Mouse (Mus musculus): ENCODE results near the gene Ap5b1.

Gene Ap5b1

GRCm38 (mm10) chr19:5567534-5568469 lies at the start of gene Ap5b1:
TSS of gene Ap5b1 (plus strand) at chr19:5568025.
- DNase-seq: peak; percentile 93

GRCm38 (mm10) chr19:5518721-5519120 lies 49.1 kb upstream of the Ap5b1 start:
- DNase-seq: no peak

- no peak for DNase-seq
Measured at GRCm38 (mm10) chr19:5525204-5525603, 42.6 kb upstream of the Ap5b1 start.

DNA sequence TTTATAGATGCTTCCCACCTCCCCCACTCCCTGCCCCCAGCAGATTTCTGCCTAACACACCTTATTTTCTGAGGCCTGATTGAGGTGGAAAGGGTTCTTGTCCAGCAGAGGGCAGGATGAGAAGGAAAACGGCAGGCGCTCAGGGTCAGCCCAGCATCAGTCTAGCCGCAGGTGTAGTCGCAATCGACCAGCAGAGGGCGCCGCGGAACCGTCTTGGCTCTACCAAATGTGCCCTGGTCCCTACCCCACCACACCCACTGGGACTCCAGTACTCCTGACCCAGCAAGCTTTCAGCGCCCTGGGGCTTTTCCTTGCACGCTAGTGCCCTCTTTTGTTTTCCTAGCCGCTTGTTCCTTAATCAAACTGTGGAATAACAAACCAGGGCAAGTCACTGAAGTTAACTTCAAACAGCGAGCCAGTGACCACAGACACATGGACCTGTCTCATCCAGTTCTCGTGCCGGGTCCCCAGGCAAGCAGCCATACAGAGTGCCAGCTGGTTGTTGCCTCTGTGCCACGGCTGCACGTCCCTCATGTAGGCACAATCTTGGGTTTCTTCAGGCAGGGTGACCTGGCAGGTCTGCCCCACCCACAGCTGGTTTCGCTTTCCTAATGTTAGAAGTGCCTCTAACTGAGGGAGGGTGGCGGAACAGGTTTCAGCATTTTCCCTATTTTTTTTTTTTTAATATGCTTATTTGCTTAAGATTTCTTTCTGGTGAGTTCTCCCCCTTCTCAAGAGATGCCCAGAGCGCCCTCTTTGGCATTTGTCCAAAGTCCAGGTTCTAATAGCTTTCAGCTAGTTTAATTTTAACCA lies 38.3 kb upstream of the Ap5b1 start:
- DNase-seq: peak; percentile 96

GRCm38 (mm10) chr19:5530138-5530524 lies 37.7 kb upstream of the Ap5b1 start:
- no peak for DNase-seq

- DNase-seq: no peak
Measured at GRCm38 (mm10) chr19:5532520-5532919, 35.3 kb upstream of the Ap5b1 start.

- DNase-seq: no peak
Measured at GRCm38 (mm10) chr19:5538786-5539185, 29.0 kb upstream of the Ap5b1 start.

- no peak for DNase-seq
Measured at GRCm38 (mm10) chr19:5543362-5543761, 24.5 kb upstream of the Ap5b1 start.

DNA sequence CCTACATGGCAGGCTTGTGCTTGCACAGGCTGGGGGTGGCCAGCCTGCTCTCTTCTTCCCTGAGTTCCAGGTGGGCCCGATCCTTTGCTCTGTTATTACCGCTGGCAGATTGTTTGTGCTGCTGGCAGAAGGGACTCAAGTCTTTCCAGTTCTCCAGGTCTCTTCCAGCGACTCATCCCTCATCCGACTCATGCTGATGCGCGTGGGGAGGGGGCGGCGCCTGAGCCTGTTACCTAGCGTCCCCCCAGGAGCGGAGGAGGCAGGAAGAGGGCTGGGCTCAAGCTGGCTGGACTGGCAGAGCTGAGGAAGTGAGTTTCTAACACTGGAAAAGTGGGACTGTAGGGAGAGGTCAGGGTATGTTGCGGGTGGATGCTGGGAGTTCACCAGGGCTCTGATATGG lies 23.8 kb upstream of the Ap5b1 start:
- DNase-seq: no peak

DNA sequence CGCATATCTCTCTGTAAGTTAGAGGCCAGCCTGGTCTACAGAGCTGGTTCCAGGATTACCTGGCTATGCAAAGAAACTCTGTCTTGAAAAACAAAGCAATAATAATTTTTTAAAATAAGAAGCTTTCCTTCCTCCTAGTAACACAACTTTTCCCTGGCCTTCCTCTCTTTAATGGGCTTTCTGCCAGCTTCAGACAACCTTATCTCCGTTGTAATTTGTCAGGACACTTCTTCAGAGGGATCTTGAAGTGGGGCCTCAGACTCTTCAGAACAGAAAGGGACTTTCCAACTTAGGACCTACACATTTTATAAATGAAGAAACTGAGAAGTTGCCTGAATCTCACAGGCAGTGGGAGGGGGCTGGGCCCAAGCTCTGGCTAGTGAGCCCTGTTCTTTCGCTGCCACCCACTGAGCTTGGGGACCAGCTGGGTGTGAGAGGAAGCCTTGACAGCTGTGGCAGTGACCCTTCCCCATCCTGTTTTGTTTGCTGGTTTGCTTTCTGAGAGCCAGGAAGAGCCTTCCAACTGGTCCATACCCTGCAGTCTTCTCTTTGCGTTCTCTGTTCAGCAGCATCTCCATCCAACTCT lies 20.3 kb upstream of the Ap5b1 start:
- DNase-seq: no peak

DNA sequence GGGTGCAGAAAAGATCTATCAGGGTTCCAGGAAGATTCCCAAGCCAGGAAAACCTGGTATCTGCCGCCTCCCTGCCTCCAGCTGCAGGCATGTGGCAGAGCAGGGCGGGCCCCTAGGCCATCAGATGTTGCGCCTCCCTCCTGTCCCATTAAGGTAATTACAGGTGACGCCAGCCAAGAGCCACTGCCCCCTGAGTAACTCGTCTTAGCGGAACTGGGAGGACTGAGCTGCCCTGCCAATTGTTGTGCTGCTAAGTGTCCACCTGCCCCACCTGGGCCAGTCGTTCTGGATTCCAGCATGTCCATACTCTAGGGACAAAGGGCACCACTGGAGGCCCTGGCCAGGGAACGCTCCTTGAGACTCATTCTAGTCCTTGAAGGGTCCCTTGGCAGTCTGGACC lies 14.0 kb upstream of the Ap5b1 start:
- DNase-seq: peak; percentile 65

DNA sequence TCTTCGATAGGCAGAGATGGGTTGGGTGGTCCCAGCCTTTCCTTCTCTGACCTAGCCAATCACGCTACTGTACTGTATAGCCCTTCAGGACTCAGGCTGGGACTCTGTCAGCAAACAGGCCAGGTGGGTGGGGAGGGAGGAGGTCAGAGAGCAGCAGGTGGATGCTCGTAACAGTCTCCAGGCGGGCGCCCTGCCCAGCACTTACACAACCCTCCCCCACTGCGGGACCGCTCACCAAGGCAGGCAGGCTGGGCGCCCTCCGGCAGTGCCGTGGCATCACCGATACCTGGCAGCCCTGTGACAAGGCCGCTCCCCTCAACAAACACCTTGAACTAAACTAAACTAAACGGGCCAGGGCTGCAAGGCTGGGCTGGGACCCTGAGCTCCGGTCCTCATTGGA lies 13.6 kb upstream of the Ap5b1 start:
- DNase-seq: peak; percentile 80

DNA sequence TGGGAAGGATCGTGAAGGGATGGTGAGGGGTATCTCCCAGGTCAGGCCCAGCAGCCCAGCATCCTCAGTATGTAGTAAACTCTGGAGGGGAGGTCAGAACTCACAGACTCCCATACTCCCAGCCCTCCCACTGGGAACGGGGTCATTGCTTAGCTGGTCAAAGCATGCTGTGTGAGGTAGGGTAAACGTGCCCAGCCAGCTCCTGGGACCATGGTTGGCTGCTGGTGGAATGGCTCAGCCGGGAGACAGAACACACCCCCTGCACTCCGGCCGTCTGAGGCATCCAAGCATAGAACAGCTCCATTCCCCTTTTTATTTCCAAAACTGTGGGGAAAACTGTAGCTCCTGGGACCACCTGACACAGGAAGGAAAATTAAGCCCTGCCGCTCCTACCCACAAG lies 9.7 kb upstream of the Ap5b1 start:
- DNase-seq: peak; percentile 77

DNA sequence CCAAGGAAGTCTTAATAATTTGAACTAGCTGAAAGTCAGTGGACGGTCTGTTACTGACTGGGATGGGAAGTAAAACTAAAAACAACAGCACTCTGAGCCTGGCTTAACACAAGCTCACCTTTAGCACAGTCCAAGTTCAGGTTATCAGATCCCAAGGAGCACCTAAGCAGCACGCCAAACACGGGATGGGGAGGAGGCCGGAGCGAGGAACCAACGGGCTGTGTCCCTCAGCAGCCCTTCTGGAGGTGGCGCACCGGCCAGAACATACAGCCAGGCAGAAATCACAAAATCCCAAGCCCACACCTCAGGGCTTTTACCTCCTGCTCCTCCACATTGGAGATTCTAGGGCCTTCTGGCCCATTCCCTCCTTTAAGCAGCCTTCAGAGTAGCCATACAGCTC lies 9.1 kb upstream of the Ap5b1 start:
- no peak for DNase-seq

GRCm38 (mm10) chr19:5559229-5559628 lies 8.6 kb upstream of the Ap5b1 start:
- DNase-seq: peak; percentile 72

DNA sequence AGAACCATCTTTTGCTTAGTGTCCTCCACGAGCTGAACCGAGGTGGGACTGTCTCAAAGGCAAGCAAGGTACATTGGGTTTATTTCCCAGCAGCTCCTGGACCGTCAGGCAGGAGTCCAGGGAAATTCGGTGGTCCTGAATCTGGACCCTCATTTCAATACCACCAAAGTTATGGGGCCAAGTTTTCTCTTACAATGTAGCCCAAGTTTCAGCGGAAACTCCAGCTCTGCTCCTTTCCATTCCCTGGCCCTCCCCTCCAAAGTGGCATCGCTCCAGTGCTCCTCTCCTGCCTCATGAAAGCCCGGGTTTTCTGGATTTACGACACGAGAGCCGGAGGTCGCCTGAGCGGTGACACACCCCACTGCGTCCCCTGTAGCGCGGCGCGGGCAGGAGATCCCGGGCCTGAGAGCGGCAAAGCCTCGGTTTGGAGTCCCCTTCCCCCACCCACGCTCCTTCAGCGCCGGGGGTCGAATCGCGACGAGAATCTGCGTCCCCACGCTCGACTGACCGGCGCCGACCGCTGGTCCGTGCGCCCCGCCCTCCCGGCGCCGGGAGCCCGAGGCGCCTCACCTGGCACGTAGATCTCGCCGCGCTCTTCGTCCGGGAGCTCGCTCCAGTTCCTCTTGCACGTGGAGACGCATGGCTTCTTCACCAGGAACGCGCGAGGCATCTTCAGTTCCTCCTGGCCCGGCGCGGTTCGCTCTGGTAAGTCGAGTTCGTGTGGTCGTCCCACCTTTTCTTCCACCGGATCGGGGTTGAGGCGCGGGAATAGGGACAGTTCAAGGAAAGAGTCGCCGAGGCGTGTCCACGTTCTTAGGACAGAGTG lies 8.0 kb upstream of the Ap5b1 start:
- DNase-seq: peak; percentile 43

- DNase-seq: peak; percentile 84
Measured at GRCm38 (mm10) chr19:5560457-5561041, 7.3 kb upstream of the Ap5b1 start, which contains the start of gene Ovol1. TSS of gene Ovol1 (minus strand) at chr19:5560646.

DNA sequence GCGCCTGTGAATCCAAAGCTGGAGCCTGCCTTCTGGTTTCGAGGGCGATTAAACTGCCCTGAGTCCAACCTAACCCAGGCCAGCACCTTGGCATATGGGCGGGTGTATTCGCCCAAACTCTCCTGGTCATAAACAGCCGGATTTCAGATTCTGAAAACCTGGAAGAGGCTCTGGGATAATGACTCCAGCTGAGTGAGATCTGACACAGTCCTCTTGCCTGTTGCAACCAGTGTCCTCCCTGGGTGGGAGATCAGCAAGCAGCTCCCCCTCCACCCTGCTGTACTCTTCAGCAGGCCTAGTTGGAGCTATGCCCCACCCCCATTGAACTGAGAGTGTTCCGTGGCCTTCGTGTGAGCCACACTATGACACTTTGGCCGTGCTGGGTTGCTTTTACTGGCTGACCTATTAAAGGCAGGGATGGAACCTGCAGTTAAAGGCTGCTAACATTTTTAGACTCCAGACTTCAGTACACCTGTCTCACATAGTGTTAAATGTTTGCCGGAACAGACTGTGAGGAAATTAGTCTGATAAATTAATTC lies 6.5 kb upstream of the Ap5b1 start:
- peak; percentile 82 for DNase-seq

- no peak for DNase-seq
Measured at GRCm38 (mm10) chr19:5561886-5562285, 5.9 kb upstream of the Ap5b1 start.

DNA sequence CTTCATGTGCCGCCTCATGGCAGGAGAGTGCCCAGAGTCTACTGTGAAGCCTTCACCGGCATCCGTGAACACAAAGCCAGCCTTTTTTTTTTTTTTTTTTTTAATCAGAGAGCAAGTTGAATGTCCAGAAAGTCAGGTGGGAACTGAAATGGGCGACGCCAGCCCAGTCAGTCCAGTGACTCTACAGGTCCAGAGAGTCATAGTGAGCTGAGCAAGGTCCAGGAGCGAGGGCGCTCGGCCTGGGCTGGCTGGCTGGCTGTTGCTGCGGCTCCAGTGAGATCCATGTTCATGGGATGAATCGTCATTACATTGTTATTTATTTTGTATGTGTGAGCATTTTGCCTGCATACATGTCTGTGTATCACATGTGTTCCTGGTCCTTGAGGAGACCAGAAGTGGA lies 5.0 kb upstream of the Ap5b1 start:
- DNase-seq: no peak

DNA sequence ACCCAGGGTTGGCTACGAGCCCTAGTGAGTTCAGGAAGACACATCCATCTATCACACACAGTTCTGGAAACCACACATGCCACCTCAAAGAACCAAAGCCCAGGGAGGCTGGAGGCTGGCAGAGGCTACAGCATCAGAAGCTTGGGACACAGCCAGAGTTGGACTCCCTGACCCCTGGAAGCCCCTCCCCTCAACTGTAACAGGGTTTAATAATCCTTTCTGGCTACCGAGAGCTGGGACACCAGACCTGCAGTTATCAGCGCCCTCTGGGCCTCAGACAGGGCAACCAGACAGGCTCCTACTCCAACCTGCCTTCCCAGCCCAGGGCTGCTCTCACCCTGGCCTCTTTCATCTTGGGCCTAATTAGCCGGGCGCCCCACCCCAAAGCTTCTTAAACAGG lies 1.5 kb upstream of the Ap5b1 start:
- DNase-seq: peak; percentile 77

- DNase-seq: no peak
Measured at GRCm38 (mm10) chr19:5567180-5567533, 668 bp upstream of the Ap5b1 start.

Measured in kidney, adult 11 months (tissue).